Mouse (Mus musculus) heart, adult 8-10 months (tissue): ENCODE data around the gene Zfand3. TPM values are rescaled to one million over a fixed set of nuclear protein-coding genes. Genes with fewer than 3 reads are reported as not detected.

Experiments used
- DNase-seq: peaks from one replicate; pipeline ENCODE4 v3.0.0; 2022; ENCODE audit warnings: low spot score
- total RNA-seq, 4 experiments: library from RNA; stranded (reverse); gene quantifications; 2 replicates each; pipeline ENCODE4 v1.2.4; 2022

The Zfand3 gene
- total RNA-seq, 4 experiments from 2014 or later = 132 to 150 (median 148) TPM

- DNase-seq = peak; percentile 31
These were observed 47.2 kb downstream of the Zfand3 start for GRCm38 (mm10) chr17:30051523-30052346.

GRCm38 (mm10) chr17:30052347-30052742 lies 47.8 kb downstream of the Zfand3 start:
- no peak for DNase-seq

GRCm38 (mm10) chr17:30053463-30053862 lies 48.9 kb downstream of the Zfand3 start:
- peak; percentile 26 for DNase-seq

GRCm38 (mm10) chr17:30053871-30054270 lies 49.3 kb downstream of the Zfand3 start:
- DNase-seq = no peak

GRCm38 (mm10) chr17:30056226-30056625 lies 51.7 kb downstream of the Zfand3 start:
- no peak for DNase-seq

- DNase-seq = no peak
These were observed 54.1 kb downstream of the Zfand3 start for GRCm38 (mm10) chr17:30058594-30058993.

- no peak for DNase-seq
These were observed 54.5 kb downstream of the Zfand3 start for GRCm38 (mm10) chr17:30059066-30059465.

- DNase-seq = no peak
These were observed 56.7 kb downstream of the Zfand3 start for GRCm38 (mm10) chr17:30061100-30061837.

- DNase-seq = no peak
These were observed 59.3 kb downstream of the Zfand3 start for GRCm38 (mm10) chr17:30063849-30064248.

- DNase-seq = no peak
These were observed 60.2 kb downstream of the Zfand3 start for GRCm38 (mm10) chr17:30064746-30065145.

- no peak for DNase-seq
These were observed 65.2 kb downstream of the Zfand3 start for GRCm38 (mm10) chr17:30069776-30070175.

- no peak for DNase-seq
These were observed 66.1 kb downstream of the Zfand3 start for GRCm38 (mm10) chr17:30070631-30071030.

GRCm38 (mm10) chr17:30072613-30073012 lies 68.1 kb downstream of the Zfand3 start:
- no peak for DNase-seq

- DNase-seq = no peak
These were observed 71.4 kb downstream of the Zfand3 start for GRCm38 (mm10) chr17:30075896-30076295.

- no peak for DNase-seq
These were observed 79.5 kb downstream of the Zfand3 start for GRCm38 (mm10) chr17:30084007-30084406.

GRCm38 (mm10) chr17:30086695-30087094 lies 82.2 kb downstream of the Zfand3 start:
- DNase-seq = no peak

- DNase-seq = no peak
These were observed 83.9 kb downstream of the Zfand3 start for GRCm38 (mm10) chr17:30088431-30088830.

- peak; percentile 21 for DNase-seq
These were observed 85.9 kb downstream of the Zfand3 start for GRCm38 (mm10) chr17:30090416-30090815.

- DNase-seq = no peak
These were observed 88.7 kb downstream of the Zfand3 start for GRCm38 (mm10) chr17:30093148-30093749.

- DNase-seq = no peak
These were observed 92.6 kb downstream of the Zfand3 start for GRCm38 (mm10) chr17:30097156-30097555.

- DNase-seq = no peak
These were observed 93.1 kb downstream of the Zfand3 start for GRCm38 (mm10) chr17:30097677-30098076.

- DNase-seq = no peak
These were observed 95.1 kb downstream of the Zfand3 start for GRCm38 (mm10) chr17:30099670-30100069.
